Mouse (Mus musculus) spleen, postnatal 14 days (tissue): ENCODE measurements around the gene S100a16.
A peak's percentile ranks its signal among the peaks of the same experiment; 100 is the strongest.

ENCODE experiments used
- DNase-seq, 2 experiments: peaks; one replicate each; pipeline ENCODE4 v3.0.0; 2021 to 2022; ENCODE audit warnings: low spot score in 2 of 2

Gene S100a16

GRCm38 (mm10) chr3:90537141-90537904 is at the start of gene S100a16:
Gene S100a16, plus strand, starts transcription at chr3:90537254.
- no peak for DNase-seq

GRCm38 (mm10) chr3:90488576-90488975 is 48.5 kb upstream of the S100a16 start:
- DNase-seq: no peak

DNA sequence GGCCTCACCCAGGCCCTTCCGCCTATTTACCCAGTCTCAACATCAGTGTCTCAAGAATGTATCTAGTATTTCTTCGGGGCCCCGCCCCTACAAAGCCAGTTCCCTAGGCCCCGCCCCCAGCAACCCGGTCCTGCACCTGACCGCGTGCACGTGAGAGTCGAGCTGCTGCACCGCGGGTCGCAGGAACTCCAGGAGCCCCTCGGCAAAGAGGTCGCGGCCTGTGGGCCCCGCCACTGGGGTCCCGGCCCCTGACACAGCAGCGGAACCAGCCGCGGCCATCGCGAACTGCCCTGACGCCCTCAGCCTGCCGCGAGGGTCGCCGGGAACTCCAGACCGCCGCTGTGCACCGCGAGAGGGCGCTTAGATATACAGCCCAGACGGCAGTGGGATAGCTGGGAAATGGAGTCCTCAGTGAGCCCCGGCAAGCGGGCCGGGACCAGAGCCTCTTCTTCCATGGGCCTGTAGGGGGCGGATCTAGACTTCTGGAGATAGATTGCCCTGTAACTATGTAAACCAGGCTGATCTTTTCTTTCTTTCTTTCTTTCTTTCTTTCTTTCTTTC is 46.3 kb upstream of the S100a16 start, which contains the start of gene Snapin:
TSS of gene Snapin (minus strand) at position 338 of the 561 bp plus-strand sequence.
- DNase-seq: peak; percentile 90 to 95

DNA sequence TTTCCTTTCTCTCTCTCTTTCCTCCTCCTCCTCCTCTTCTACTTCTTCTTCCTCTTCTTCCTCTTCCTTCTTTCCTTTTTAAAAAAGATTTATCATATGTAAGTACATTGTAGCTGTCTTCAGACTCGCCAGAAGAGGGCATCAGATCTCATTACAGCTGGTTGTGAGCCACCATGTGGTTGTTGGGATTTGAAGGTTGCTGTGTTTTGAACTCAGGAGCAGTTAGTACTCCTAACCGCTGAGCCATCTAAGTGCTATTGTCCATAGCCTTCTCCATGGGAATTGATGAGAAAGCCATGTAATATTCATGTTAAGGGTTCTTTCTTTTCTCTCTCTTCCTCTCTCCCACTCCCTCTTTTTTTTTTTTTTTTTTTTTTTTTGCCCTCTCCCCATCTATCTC is 45.7 kb upstream of the S100a16 start:
- DNase-seq: peak in 1 of 2 experiments; percentile 40

DNA sequence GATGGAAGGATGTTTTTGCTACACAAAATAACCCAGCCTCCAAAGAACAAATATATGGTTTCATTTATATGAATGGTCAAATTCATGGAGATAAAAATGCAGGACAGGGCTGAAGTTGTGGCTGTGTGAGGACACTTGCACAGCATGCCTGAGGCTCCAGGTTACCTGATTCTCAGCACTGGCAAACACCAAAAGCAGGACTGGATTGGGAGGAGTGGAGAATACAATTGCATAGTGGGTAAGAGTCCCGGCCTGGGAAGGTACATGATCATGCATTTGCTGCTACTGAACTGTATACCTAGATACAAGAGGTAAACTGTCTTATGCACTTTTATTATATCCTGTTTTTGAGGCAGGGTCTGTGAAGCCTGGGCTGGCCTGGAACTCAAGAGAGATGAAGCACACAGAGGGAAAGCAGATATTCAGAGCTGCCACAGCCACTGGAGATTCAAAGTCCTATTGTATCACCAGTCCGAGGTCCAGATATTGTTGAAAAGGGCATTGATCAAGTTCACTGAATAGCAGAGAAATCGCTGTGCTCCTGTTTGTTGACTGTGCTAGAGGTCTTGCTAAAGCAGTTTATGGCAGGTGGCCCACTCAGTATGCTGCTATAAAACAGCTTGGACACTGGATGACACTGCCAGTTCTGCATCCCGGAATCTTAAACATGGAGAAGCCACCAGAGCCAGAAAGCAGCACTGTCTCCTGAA is 43.1 kb upstream of the S100a16 start:
- no peak for DNase-seq

- DNase-seq: no peak
These were observed 41.1 kb upstream of the S100a16 start for GRCm38 (mm10) chr3:90495850-90496525.

DNA sequence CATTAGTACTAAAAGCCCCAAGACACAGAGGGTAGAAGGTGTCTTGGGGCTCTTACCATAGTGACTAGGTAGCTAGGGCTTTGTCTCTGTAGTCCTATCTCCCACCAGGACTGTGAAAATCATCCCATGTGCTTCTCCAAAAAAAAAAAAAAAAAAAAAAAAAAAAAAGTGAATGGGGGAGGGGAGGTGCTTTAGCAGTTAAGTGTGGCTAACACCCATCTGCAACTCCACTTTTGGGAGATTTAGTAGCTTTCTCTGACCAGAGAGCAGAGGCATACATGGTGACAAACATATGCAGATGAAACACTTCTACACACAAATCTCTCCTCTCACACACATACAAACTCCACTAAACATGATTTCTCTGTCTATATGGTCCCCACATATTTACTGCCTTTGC is 39.5 kb upstream of the S100a16 start:
- DNase-seq: no peak

GRCm38 (mm10) chr3:90503444-90503843 is 33.6 kb upstream of the S100a16 start:
- no peak for DNase-seq

- DNase-seq: no peak
These were observed 31.8 kb upstream of the S100a16 start for GRCm38 (mm10) chr3:90505216-90505615.

DNA sequence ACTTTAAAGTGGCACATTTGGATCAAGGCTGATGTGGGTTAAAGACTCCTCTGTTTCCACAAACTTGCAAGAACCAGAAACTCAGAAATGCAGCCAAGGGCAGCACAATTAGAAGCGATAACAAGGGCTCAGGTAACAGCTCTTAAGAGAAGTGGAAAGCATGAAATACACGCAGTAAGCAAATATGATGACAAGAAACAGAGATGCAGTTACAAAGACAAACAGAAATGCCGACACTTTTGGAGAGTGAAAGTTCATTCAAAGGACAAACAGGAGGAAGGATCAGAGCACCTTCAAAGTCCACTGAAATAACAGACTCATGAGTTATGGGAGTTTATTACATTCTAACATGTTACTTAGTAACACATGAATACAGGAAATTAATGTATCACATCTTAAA is 30.7 kb upstream of the S100a16 start:
- no peak for DNase-seq

GRCm38 (mm10) chr3:90508287-90508949 is 28.6 kb upstream of the S100a16 start:
- no peak for DNase-seq

DNA sequence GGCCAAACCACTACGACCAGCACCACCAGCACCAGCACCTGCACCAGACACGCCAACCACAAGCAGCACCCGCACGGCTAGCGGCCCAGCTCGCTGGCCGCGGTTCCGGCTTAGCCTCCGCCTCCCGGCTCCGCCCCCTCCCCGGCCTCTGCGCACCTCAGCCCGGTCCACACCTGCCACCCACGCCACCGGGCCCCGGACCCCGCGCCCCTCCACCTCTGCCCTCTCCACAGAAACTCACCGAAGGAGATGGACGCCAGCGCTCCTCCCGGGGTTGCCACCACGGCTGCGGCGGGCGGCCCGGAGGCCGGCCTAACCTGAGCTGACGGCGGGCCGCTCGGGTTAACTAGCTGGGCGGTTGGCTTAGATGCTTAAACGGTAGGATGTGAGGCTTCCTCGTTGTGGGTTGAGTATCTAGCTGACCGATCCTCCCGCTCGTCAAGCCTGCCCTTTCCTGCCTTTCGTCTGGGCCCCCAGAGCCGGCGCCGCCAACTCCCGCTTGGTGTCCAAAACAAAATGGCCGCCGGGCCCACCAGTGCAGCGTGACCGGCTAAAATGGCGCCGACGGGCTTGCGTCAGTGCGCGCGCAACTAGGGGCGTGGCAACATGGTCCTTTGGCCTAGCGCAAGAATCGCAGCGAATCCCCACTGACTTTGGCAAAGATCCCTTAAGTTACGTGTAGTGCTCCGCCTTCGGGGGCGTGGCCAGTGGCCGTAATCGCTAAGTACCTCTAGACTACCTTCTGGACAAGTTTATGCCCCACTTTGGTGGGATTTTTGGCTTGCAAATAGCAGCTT is 27.9 kb upstream of the S100a16 start, which contains the start of gene Chtop:
TSS of gene Chtop (minus strand) at position 549 of the 797 bp plus-strand sequence.
- peak; percentile 99 to 100 for DNase-seq

DNA sequence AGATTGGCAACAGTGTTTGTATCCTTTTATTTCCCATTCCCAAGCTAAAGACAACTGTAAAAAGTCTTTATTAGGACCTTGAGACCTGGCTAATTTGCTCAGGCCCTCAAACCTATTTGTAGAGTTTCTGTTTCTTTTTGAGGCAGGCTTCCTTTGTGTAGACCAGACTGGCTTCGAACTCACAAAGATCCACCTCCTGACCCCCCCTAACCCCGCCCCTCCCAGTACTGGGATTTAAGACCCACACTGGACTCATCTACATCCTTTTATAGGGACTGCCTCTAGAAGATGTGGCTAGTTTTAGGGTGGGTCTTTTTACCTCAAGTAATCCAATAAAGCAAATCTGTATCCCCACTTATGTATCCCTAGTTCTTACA is 27.3 kb upstream of the S100a16 start:
- DNase-seq: no peak

DNA sequence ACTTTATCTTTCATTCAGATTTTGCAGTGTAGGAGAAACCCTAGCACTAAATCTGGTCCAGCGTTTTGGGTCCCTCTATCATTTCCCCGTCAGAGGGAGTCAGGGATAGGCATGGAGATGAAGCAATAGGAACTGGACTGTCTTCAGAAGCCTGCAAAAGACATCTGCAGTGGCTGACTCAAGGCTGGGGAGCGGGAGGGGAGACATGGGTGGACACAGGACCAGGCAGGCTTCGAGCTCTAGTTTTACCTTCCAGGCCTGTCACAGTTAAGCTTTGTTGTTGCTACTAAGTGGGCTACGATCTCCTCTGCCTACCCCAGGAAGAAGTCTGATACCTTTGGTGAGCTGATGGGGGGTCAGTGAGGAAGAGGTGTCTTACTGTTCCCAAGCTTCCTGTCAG is 24.8 kb upstream of the S100a16 start:
- no peak for DNase-seq

- no peak for DNase-seq
These were observed 24.0 kb upstream of the S100a16 start for GRCm38 (mm10) chr3:90512948-90513642.

- DNase-seq: no peak
These were observed 23.1 kb upstream of the S100a16 start, which contains the start of the genes S100a1 and S100a13 for GRCm38 (mm10) chr3:90513796-90514590. Gene S100a1, minus strand, starts transcription at chr3:90514392. Gene S100a13, plus strand, starts transcription at chr3:90514435.

DNA sequence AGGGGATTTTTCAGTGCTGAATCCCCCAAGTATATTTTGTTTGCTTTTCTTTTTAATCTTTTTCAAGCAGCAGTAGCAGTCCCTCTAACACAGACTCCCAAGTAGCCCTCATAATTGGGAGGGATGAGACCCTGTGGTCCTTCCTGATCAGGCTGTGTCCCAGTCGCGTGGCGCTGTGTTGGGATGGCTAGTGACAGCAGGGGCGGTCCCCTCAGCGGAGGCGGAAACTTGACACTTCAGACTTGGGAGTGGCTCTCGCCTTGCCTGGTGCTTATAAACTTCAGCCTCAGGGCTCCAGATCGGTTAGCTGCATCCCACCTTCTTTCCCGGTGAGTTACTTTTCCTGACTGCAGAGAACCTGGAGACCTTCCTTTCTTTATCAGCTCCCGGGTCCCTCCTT is 22.4 kb upstream of the S100a16 start:
- DNase-seq: peak; percentile 34 to 49

- DNase-seq: no peak
These were observed 21.8 kb upstream of the S100a16 start for GRCm38 (mm10) chr3:90515242-90515641.

GRCm38 (mm10) chr3:90515789-90516188 is 21.3 kb upstream of the S100a16 start:
- no peak for DNase-seq
